Mouse (Mus musculus): ENCODE results near the gene Klhl32. TPM values are rescaled to one million over a fixed set of nuclear protein-coding genes. Genes with fewer than 3 reads are reported as not detected.

The Klhl32 gene
- total and polyA plus RNA-seq, 3 experiments, result 0.03 TPM; not detected in 2

DNA sequence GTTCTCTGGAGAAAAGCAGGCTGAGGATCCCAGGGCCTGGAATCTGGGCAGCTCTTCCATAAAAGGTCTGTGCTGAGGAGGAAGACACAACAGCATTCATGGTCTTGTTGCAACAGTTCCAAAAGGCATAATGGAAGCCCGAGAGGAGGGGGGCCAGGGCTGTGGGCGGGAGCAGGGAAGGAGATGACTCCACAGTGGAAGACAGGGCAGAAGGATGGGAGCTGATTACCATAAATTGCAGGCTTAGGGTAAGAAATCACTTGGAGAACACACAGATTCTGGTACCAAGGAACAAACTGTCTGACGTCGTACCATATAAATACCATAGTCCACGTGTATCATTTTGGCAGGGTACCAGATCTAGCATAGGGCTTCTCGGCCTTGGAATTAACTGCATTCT lies 51.9 kb downstream of the Klhl32 start:
- H3K9ac ChIP-seq (ENCODE audit: control insufficient read depth, low read depth, low read length, poor library complexity, severe bottlenecking), result no peak overlapping the region

DNA sequence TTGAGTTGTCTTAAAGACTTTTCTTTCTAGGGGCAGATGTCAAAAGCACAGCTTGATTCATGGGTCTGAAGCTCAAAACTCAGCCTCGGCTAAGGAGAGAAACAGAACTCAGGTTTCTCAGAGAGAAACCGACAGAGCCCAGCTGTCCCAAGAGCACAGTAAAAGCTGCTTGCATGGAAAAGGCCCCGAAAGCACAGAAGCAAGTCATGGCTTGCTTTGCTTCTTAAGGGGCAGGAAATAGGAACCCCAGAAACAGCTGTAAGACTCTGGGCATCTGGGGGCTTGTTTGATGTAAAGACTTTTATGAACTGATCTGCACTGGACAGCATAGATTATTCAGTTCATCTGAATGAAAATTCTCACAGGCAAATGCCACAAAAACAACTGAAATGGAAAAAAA lies 53.1 kb downstream of the Klhl32 start:
- no peaks in the 10 kb centered on the region for H3K27me3 ChIP-seq (ENCODE audit: control insufficient read depth in 1 of 2, insufficient read depth in 2 of 2, low read length in 2 of 2)
- H3K27ac ChIP-seq (ENCODE audit: control insufficient read depth, low read depth, low read length), result no peak overlapping the region
- H3K36me3 ChIP-seq (ENCODE audit: control insufficient read depth in 1 of 2, insufficient read depth in 2 of 2, low read length in 2 of 2), result no peaks in the 10 kb centered on the region
- H3K9me3 ChIP-seq (replicated peaks; ENCODE audit: insufficient read depth, low read length), result no peaks in the 10 kb centered on the region
- H3K79me2 ChIP-seq (ENCODE audit: control insufficient read depth, insufficient read depth, low read length, poor library complexity), result no peaks in the 10 kb centered on the region
- no peak overlapping the region for H3K9ac ChIP-seq (ENCODE audit: control insufficient read depth, low read depth, low read length, poor library complexity, severe bottlenecking)
- TF ChIP-seq UBTF (IDR thresholded peaks at IDR 0.05; ENCODE audit: borderline replicate concordance, insufficient read depth, low read depth, low read length) (no peak), JUND (IDR thresholded peaks at IDR 0.05; ENCODE audit: low read depth, low read length) (no peak), TAL1 (IDR thresholded peaks at IDR 0.05; ENCODE audit: low read length) (no peak), CHD2 (IDR thresholded peaks at IDR 0.05; ENCODE audit: low read length) (no peak)
- no peaks in the 10 kb centered on the region for H3K4me1 ChIP-seq (ENCODE audit: control insufficient read depth in 1 of 2, insufficient read depth in 2 of 2, low read length in 2 of 2)
- DNase-seq (ENCODE audit: low read depth, low spot score), result no peak
- no peak overlapping the region for H3K4me3 ChIP-seq (ENCODE audit: control insufficient read depth in 1 of 2, insufficient read depth in 1 of 2, low read depth in 2 of 2, low read length in 2 of 2)

More for the DNA sequence above, 51.9 kb downstream of the Klhl32 start:
- no peak for DNase-seq (ENCODE audit: low read depth, low spot score)
- Histone ChIP-seq H3K4me3 (ENCODE audit: control insufficient read depth in 1 of 2, insufficient read depth in 1 of 2, low read depth in 2 of 2, low read length in 2 of 2) (no peak overlapping the region), H3K79me2 (ENCODE audit: control insufficient read depth, insufficient read depth, low read length, poor library complexity) (no peaks in the 10 kb centered on the region), H3K36me3 (ENCODE audit: control insufficient read depth in 1 of 2, insufficient read depth in 2 of 2, low read length in 2 of 2) (no peaks in the 10 kb centered on the region), H3K27ac (ENCODE audit: control insufficient read depth, low read depth, low read length) (no peak overlapping the region), H3K9me3 (replicated peaks; ENCODE audit: insufficient read depth, low read length) (no peaks in the 10 kb centered on the region), H3K4me1 (ENCODE audit: control insufficient read depth in 1 of 2, insufficient read depth in 2 of 2, low read length in 2 of 2) (no peaks in the 10 kb centered on the region), H3K27me3 (ENCODE audit: control insufficient read depth in 1 of 2, insufficient read depth in 2 of 2, low read length in 2 of 2) (no peaks in the 10 kb centered on the region)
- TF ChIP-seq USF1 (IDR thresholded peaks at IDR 0.05; ENCODE audit: low read depth, low read length), result no peak
- no peak for TF ChIP-seq MYB (IDR thresholded peaks at IDR 0.05; ENCODE audit: low read depth, low read length)
- no peak for TF ChIP-seq RCOR1 (IDR thresholded peaks at IDR 0.05; ENCODE audit: low read depth, low read length)
- TF ChIP-seq EP300 (IDR thresholded peaks at IDR 0.05; ENCODE audit: low read depth in 1 of 2, low read length in 2 of 2), result no peak
- no peak for TF ChIP-seq ELF1 (IDR thresholded peaks at IDR 0.05; ENCODE audit: low read depth, low read length)
- TF ChIP-seq USF2 (IDR thresholded peaks at IDR 0.05; ENCODE audit: borderline replicate concordance in 1 of 2, insufficient read depth in 1 of 2, low read depth in 1 of 2, low read length in 2 of 2), result no peak
- TF ChIP-seq MYC (IDR thresholded peaks at IDR 0.05; ENCODE audit: low read depth, low read length), result no peak
- TF ChIP-seq UBTF (IDR thresholded peaks at IDR 0.05; ENCODE audit: borderline replicate concordance, insufficient read depth, low read depth, low read length), result no peak
- no peak for TF ChIP-seq ZKSCAN1 (IDR thresholded peaks at IDR 0.05; ENCODE audit: low read depth, low read length)
- TF ChIP-seq CHD1 (IDR thresholded peaks at IDR 0.05; ENCODE audit: low read depth, low read length), result no peak
- no peak for TF ChIP-seq SIN3A (IDR thresholded peaks at IDR 0.05; ENCODE audit: low read length)
- TF ChIP-seq CTCF (IDR thresholded peaks at IDR 0.05 in 2 of 3, conservative IDR thresholded peaks at IDR 0.05 in 1 of 3; ENCODE audit: control insufficient read depth in 1 of 3, insufficient read depth in 1 of 3, low read depth in 2 of 3, low read length in 3 of 3, poor library complexity in 1 of 3, severe bottlenecking in 1 of 3), result no peak
- no peak for TF ChIP-seq NRF1 (IDR thresholded peaks at IDR 0.05; ENCODE audit: insufficient read depth, low read depth, low read length, poor library complexity, severe bottlenecking)
- no peak for TF ChIP-seq TAL1 (IDR thresholded peaks at IDR 0.05; ENCODE audit: low read length)
- TF ChIP-seq TBP (IDR thresholded peaks at IDR 0.05; ENCODE audit: low read depth, low read length), result no peak
